Mouse (Mus musculus) stomach, embryonic 16.5 days (tissue): ENCODE data around the gene Spag17. TPM values are rescaled to one million over a fixed set of nuclear protein-coding genes. Genes with fewer than 3 reads are reported as not detected.

ENCODE experiments used
- ATAC-seq: fragments of 200-750 bp; cut with Nextera tagmentation; 2 replicates; pipeline ENCODE4 v1.8.0; 2017; ENCODE audit warnings: moderate number of reproducible peaks, moderate TSS enrichment; ENCODE audit not compliant: insufficient read depth, low FRiP score
- H3K27ac ChIP-seq: fragments of 300-500 bp; sonication (generic); 2 replicates; pipeline ENCODE4 v1.5.1; 2014; ENCODE audit warnings: low read length
- H3K27me3 ChIP-seq: fragments of 300-500 bp; sonication (generic); 2 replicates; pipeline ENCODE4 v1.6.1; 2014; ENCODE audit warnings: low read length, control low read depth, mixed read lengths; ENCODE audit not compliant: control insufficient read depth, insufficient read depth
- H3K36me3 ChIP-seq: fragments of 300-500 bp; sonication (generic); 2 replicates; pipeline ENCODE4 v1.6.1; 2014; ENCODE audit warnings: low read length; ENCODE audit not compliant: control insufficient read depth, insufficient read depth
- H3K4me1 ChIP-seq: fragments of 300-500 bp; sonication (generic); 2 replicates; pipeline ENCODE4 v1.6.1; 2014; ENCODE audit warnings: low read length, control low read depth, mixed read lengths; ENCODE audit not compliant: control insufficient read depth, insufficient read depth
- H3K4me2 ChIP-seq: fragments of 300-500 bp; sonication (generic); 2 replicates; pipeline ENCODE4 v1.6.1; 2014; ENCODE audit warnings: low read depth, low read length, mixed read lengths
- H3K4me3 ChIP-seq: fragments of 300-500 bp; sonication (generic); replicated peaks from 2 replicates; pipeline ENCODE4 v1.5.1; 2014; ENCODE audit warnings: mild to moderate bottlenecking, low read length
- H3K9ac ChIP-seq: fragments of 300-500 bp; sonication (generic); 2 replicates; pipeline ENCODE4 v1.6.1; 2014; ENCODE audit warnings: low read length
- H3K9me3 ChIP-seq: fragments of 300-500 bp; sonication (generic); replicated peaks from 2 replicates; pipeline ENCODE4 v1.6.1; 2016; ENCODE audit warnings: low read length, control low read depth; ENCODE audit not compliant: control insufficient read depth
- WGBS: fragments of 180-500 bp; shearing (Covaris S2); extraction: QIAGEN DNeasy Blood & Tissue Kit; methylation state at CpG from one replicate; pipeline ENCODE4 v1.1.7; 2014; 5-methylcytosine and 5-hydroxymethylcytosine counted together
- polyA plus RNA-seq: library from polyadenylated mRNA; unstranded; fragments of >200 nt; fragmentation: Nextera tagmentation; extraction: Ambion mirVana; gene quantifications from 2 replicates; pipeline ENCODE4 v1.2.1, GENCODE M21; 2015

Gene Spag17
- polyA plus RNA-seq, 1 experiment from 2014 or later = 0.45 TPM

- H3K27me3 ChIP-seq = no peaks in the 10 kb centered on the region
- no peak for ATAC-seq
- 91% methylated on average over 2 of the region's 2 CpGs for WGBS
- no peak overlapping the region for H3K27ac ChIP-seq
- no peak overlapping the region for H3K4me3 ChIP-seq
- no peak overlapping the region for H3K4me2 ChIP-seq
- 0 out of 2 replicates have a peak, but pooled peaks cover 9% of the 10 kb centered on the region for H3K36me3 ChIP-seq
- H3K9me3 ChIP-seq = no peaks in the 10 kb centered on the region
- no peak overlapping the region for H3K9ac ChIP-seq
- H3K4me1 ChIP-seq = no peaks in the 10 kb centered on the region
Observed at GRCm38 (mm10) chr3:100176031-100176430, 290.8 kb downstream of the Spag17 start.

- no peak overlapping the region for H3K9ac ChIP-seq
- no peak for ATAC-seq
- peaks cover 5% of the 10 kb centered on the region for H3K36me3 ChIP-seq
- no peak overlapping the region for H3K4me3 ChIP-seq
- H3K27ac ChIP-seq = no peak overlapping the region
- no peak overlapping the region for H3K4me2 ChIP-seq
- no peaks in the 10 kb centered on the region for H3K4me1 ChIP-seq
- 56% methylated on average over 3 of the region's 3 CpGs for WGBS
- H3K9me3 ChIP-seq = no peaks in the 10 kb centered on the region
- no peaks in the 10 kb centered on the region for H3K27me3 ChIP-seq
Observed at GRCm38 (mm10) chr3:100180471-100180870, 295.3 kb downstream of the Spag17 start.

- no peak overlapping the region for H3K4me2 ChIP-seq
- no peaks in the 10 kb centered on the region for H3K27me3 ChIP-seq
- no peaks in the 10 kb centered on the region for H3K4me1 ChIP-seq
- WGBS = 44% methylated on average over 1 of the region's 1 CpGs
- H3K36me3 ChIP-seq = no peaks in the 10 kb centered on the region
- H3K4me3 ChIP-seq = no peak overlapping the region
- H3K9me3 ChIP-seq = no peaks in the 10 kb centered on the region
- no peak overlapping the region for H3K9ac ChIP-seq
- no peak for ATAC-seq
- no peak overlapping the region for H3K27ac ChIP-seq
Observed at GRCm38 (mm10) chr3:100189444-100189843, 304.2 kb downstream of the Spag17 start.

- Histone ChIP-seq H3K27me3 (no peaks in the 10 kb centered on the region), H3K9ac (no peak overlapping the region), H3K4me3 (no peak overlapping the region), H3K4me2 (no peak overlapping the region), H3K9me3 (no peaks in the 10 kb centered on the region), H3K36me3 (no peaks in the 10 kb centered on the region; the same call in 1 of the 2 replicates), H3K27ac (no peak overlapping the region), H3K4me1 (no peaks in the 10 kb centered on the region)
- ATAC-seq = no peak
- WGBS = 85% methylated on average over 11 of the region's 11 CpGs
Observed at GRCm38 (mm10) chr3:100189861-100190260, 304.7 kb downstream of the Spag17 start.
